Mouse (Mus musculus) cerebellum, adult 11-12 months (tissue): ENCODE measurements at regions not wholly inside any gene's neighbourhood (a gene's known extent, or its start where the extent isn't known, plus 50 kb on each side); places are given as distances from the start of the nearest gene placed in this dataset.

Source experiments
- DNase-seq: peaks from one replicate; pipeline ENCODE4 v3.0.0; 2022

GRCm38 (mm10) chr15:36719241-36719640, 288.3 kb downstream of the Zfp706 start:
- DNase-seq: no peak

GRCm38 (mm10) chr15:36717835-36718234, 289.7 kb downstream of the Zfp706 start:
- no peak for DNase-seq

- no peak for DNase-seq
Observed at GRCm38 (mm10) chr15:36716686-36717038, 290.9 kb downstream of the Zfp706 start.

DNA sequence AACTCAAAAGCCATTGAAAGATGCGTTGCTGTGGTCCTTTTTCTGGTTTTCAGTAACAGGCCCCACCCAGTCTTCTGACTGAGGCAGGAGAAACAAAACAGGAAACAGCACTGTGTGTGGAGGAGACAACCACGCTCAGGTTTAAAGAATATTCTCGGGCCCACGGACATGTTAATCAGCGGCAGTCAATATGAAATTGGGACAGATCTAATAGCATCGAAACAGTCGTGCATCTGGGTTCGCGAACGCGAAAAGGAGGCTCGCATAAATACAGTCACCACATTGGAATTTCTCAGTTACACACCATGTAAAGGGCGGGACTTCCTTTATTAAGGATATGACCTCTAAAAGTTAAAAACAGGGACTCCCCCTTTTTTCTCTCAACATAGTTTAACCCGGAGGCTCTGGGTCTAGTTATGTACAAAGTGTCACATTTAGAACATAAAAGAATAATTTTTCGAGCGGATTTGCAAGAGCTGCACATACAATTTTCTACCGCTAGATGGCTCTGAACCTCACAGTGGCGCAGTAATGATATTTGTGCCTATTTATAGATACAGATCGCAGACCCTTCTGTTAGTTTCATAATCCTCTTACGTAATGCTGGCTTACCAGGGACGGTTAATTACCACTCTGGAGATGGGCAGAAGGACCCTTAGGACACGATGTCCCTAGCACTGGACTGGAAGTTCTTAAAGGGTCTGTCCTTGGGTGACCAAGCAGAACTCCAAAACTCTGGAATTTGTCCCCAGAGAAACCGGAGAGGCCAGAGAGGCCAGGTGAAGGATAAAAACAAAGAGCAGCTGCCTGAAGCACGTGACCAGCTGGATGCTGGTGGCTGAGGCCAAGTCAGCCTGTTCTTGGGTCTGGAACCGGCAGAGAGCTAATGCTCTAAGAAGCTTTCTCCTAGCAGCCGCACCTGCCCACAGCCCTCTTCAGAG, 291.6 kb downstream of the Zfp706 start:
- peak; percentile 91 for DNase-seq

- DNase-seq: no peak
Observed at GRCm38 (mm10) chr15:36715159-36715558, 292.4 kb downstream of the Zfp706 start.

GRCm38 (mm10) chr15:36709788-36710187, 297.8 kb downstream of the Zfp706 start:
- no peak for DNase-seq

DNA sequence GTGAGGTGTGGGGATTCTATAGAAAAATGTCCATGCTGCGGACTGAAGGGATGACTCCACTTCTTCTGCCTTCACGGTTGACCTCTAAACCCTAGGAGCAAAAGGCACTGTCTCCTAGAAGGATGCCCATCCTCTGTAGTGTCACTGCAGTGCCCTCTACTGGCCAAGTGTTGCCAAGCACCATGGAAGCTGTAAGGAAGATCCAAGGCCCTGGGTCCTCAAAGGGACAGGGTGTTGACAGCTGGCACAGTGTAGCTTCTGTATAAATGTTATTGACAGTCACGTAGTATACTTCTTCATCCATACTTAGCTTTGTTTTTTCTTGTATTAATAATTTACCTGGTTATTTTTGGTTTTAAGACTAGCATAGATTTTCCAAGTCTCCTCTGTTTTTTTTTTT, 299.1 kb downstream of the Zfp706 start:
- no peak for DNase-seq

DNA sequence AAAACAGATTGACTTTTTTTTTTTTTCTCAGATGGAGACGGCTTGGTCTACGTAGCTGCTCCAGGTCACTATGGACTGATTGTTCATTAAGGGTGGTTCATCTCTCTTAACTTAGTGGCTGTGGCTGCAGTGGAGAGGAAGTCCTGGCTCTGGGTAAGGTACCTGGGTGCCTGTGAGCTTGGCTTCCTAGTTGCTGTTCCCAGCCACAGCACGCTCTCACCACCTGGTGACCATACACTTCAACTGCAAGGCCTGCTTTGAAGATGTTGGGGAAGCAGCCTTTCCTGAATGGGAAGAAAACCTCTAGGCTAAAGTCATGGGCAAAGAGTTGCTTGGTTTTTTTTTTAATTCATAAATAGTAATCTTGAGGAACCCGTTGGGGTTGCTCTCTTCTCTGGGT, 301.6 kb downstream of the Zfp706 start:
- DNase-seq: no peak

DNA sequence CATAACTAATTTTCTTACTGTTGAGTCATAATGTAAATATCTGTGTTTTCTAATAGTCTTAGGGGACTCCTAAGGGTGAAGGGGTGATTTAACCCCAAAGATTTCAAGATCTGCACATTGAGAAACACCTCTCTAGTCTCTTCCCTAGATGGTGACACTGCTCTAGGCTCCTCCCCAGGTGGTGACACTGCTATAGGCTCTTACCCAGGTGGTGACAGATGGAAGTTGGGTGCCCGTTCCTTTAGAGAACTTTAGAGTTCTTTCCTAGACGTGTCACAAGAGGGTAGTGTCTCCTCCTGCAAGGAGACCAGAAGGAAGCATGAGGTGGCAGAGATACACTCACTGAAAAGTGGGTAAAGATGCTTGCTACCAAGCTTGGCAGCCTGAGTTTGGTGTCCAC, 302.2 kb downstream of the Zfp706 start:
- no peak for DNase-seq

GRCm38 (mm10) chr15:36701846-36702245, 305.7 kb downstream of the Zfp706 start:
- no peak for DNase-seq

- DNase-seq: no peak
Observed at GRCm38 (mm10) chr15:36700196-36700595, 307.4 kb downstream of the Zfp706 start.

DNA sequence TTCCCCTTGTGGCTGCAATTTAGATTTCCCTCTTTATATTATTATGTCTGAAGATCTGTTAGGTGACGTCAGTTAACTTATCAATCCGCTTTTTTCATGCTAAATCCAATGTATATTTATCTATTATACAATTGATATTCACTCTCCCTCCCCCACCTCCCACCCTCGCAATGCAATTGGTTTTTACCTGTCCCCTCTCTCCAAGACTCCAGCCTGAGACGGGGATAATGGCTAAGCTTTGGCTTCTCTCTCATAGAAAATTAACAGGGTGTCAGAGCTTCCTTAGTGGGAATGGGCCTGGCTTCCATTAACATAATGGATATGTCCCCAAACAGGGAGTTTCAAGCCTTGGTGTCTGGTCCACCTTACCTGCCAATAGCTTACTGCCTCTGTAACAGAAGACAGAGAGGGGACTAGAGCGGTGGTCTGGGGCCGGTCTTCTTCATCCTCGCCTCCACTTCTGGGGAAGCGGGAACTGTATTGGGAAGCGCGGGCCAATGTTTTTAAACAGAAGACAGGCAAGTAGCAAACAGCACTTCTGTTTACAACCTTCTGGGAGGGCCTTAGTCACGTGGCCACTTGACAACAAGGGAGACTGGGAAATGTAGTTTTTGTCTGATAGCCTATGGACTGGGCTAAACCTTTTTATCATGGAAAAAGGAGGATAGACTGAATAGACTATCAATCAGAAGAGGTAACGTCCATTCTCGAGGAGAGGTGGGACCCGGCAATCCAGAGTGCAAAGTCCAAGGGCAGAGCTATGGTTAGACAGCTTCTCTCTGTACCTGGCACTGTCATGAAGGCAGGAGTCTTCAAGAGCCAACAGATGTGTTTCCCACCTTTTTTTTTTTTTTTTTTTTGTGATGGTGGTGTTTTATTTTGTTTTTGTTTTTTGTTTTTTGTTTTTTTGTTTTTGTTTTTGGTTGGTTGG, 312.1 kb downstream of the Zfp706 start:
- peak; percentile 61 for DNase-seq

DNA sequence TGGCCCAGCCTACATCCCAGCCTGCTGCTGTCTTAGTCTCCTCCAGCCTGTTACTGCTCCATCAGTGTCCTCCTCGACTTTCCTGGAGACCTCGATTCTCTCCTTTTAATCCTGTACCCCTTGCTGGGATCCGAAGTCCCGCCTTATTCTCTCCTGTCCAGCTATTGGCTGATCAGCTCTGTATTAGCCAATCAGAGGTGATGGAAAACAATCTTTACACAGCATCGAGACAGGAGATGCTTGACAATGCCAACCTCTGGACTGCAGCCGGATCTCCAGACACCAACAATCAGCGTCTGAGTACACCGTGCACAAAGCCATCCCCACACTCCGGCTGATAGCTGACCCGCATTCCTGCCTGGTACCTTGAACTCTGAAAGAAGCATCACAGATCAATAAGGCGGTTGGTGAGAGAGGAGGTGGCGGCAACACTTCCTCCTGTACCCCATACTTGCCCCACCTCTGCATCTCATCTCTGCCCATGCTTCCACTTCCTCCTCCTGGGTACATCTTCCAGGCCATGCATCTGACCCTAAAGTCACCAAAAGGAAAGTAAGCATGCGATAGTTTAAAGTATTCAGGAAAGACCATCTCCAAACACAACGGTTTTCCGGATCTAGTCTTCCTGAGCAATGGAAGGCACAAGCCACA, 316.4 kb downstream of the Zfp706 start:
- DNase-seq: no peak

- no peak for DNase-seq
Observed at GRCm38 (mm10) chr15:36689881-36690280, 317.7 kb downstream of the Zfp706 start.

GRCm38 (mm10) chr15:36689301-36689700, 318.3 kb downstream of the Zfp706 start:
- DNase-seq: no peak

DNA sequence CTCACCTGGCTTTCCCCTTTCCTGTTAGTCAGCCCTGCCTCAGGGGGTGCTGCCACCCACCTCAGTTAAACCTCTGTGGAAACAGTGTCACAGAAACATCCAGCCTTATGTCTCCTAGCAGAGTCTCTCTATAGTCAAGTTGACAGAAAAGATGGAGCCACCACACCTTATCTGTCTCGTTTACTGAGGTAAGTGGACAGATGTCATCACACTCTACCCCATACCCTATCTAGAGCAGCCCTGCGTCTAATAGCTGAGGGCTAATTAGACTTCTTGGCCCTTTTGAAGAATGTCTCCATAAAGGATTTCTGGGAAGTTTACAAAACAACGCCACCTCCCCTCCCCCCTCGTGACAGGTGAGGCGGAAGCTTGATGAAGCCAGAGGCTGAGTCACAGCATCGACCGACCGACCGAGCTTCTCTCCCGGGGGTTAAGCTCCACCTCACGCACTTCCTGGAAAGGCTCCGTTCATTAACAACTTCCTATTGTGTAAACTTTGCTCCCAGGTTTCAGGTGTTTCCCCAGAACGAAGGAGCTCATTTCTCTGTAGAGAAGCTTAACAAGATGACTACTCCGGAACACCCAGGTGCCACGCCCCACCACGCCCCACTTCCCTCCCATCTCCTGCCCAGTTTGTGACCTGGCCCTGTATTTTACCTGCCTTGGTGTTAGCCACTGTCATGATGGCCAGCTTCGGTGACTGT, 319.4 kb downstream of the Zfp706 start:
- no peak for DNase-seq

DNA sequence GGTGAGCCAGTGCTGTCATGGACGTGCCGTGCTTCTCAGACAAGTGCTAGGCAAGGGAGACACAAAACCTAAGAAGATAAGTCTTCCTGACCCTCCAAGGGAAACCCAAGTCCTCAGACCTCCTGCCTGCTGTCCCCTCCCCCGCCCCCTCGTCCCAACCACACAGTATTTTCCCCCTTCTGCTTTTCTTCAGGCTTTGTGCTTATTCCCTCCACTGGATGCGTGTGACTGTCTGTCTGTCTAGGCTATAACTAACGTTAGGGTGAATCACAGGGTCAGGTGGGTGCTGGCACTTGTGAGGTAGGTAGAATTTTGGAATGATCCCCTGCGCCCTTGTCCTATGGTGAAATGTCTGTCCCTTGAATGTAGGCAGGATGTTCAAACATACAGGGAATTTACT, 322.9 kb downstream of the Zfp706 start:
- DNase-seq: no peak

- no peak for DNase-seq
Observed at GRCm38 (mm10) chr15:36682832-36683231, 324.7 kb downstream of the Zfp706 start.

DNA sequence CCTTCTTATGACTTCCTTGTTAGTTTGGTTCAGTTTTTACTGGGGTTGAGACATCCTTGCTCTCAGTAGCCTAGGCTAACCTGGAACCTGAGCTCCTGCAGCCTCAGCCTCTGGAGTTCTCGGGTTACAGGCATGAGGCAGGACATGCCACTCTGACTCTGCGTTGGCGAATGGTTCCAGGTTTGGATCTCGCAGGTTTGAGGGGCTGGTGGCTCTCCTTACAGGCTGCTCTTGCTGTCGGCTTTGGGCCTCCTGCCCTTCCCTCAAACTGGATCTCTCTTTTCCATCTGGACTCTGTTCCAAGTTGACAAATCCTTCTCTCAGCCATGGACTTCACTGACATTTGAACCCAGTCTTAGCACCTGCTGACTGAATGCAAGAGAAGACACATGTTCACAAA, 325.4 kb downstream of the Zfp706 start:
- DNase-seq: no peak

DNA sequence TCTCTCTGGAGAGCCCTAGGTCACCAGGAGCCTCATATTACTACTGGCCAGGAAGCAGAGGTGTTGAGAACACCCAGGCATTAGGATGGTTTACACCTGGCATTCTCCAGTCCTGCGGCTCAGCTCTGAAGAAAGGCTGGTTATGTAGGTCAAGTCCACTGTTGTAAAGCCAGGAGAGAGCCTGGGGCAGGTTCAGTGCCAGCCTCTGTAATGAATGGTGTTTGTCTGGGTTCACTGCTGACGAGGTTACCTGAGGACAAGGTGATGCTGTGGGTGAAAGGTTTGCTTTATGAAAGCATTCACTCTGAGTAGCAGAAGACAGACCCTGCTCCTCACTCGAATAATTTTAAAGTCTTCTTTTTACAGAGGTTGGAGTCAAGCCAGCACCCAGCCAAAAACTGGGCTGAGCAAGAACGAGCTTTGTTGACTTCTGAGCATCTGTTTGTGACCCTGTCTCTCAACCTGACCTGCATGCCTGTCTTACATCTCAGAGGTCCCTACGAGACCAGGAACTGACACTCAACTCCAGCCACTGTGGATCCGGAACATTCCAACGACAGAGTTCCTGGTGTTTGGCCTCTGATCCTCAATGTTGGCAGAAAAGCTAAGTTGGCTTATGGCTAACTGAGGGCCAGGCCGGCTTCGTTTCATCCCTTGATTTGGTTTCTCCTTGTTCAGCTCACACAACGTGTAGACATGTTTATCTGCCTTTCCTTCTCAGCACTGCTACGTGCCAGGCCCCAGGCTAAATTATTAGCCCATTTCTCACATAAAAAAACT, 327.0 kb downstream of the Zfp706 start:
- no peak for DNase-seq

DNA sequence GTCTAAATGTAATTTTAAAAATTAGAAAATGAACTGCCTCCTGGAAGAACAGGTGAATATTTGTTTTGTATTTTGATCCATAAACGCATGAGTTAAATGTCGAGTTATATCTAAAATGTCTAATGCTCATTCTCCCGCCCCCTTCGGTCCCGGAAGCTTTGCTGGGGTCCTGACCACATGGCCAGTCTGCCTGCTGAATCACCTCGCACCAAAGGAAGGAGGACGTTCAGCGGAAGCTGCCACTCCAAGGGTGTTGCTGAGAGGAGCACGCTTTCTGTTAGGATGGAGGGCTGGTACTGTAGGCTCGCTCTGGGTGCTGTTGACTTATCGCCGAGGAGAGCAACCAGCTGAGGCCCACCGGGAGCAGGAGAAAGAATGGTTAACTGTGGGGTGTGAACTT, 328.0 kb downstream of the Zfp706 start:
- no peak for DNase-seq

- DNase-seq: no peak
Observed at GRCm38 (mm10) chr15:36669748-36670147, 337.8 kb downstream of the Zfp706 start.
